Mouse (Mus musculus) c-Kit-negative CD71-positive TER-119-positive erythroid progenitor cells, embryonic 14.5 days (primary cell): Measurements from ENCODE around the gene Lrig2.

Experiments
- DNase-seq: peaks from one replicate; pipeline ENCODE4 v3.0.0-alpha.2; 2013; ENCODE audit warnings: low read depth, low spot score

Gene Lrig2

GRCm38 (mm10) chr3:104511538-104512423, at the start of gene Lrig2:
Gene Lrig2, minus strand, starts transcription at chr3:104511918.
- DNase-seq, result peak; percentile 98

GRCm38 (mm10) chr3:104556624-104557023, 44.9 kb upstream of the Lrig2 start:
- DNase-seq, result no peak

GRCm38 (mm10) chr3:104550594-104550993, 38.9 kb upstream of the Lrig2 start:
- DNase-seq, result no peak

GRCm38 (mm10) chr3:104548367-104549087, 36.8 kb upstream of the Lrig2 start:
- DNase-seq, result no peak

- no peak for DNase-seq
Measured at GRCm38 (mm10) chr3:104543825-104544224, 32.1 kb upstream of the Lrig2 start.

GRCm38 (mm10) chr3:104542065-104542429, 30.3 kb upstream of the Lrig2 start:
- no peak for DNase-seq

- DNase-seq, result peak; percentile 13
Measured at GRCm38 (mm10) chr3:104541139-104542064, 29.7 kb upstream of the Lrig2 start.

- DNase-seq, result no peak
Measured at GRCm38 (mm10) chr3:104540480-104541138, 28.9 kb upstream of the Lrig2 start.

GRCm38 (mm10) chr3:104533223-104533622, 21.5 kb upstream of the Lrig2 start:
- DNase-seq, result no peak

GRCm38 (mm10) chr3:104526115-104526882, 14.6 kb upstream of the Lrig2 start:
- no peak for DNase-seq

- no peak for DNase-seq
Measured at GRCm38 (mm10) chr3:104525516-104525915, 13.8 kb upstream of the Lrig2 start.

GRCm38 (mm10) chr3:104525029-104525428, 13.3 kb upstream of the Lrig2 start:
- no peak for DNase-seq

GRCm38 (mm10) chr3:104523333-104523871, 11.7 kb upstream of the Lrig2 start:
- no peak for DNase-seq

GRCm38 (mm10) chr3:104521341-104521924, 9.7 kb upstream of the Lrig2 start:
- DNase-seq, result no peak

GRCm38 (mm10) chr3:104520471-104520870, 8.8 kb upstream of the Lrig2 start:
- no peak for DNase-seq

GRCm38 (mm10) chr3:104518931-104519330, 7.2 kb upstream of the Lrig2 start:
- no peak for DNase-seq

- DNase-seq, result no peak
Measured at GRCm38 (mm10) chr3:104518411-104518810, 6.7 kb upstream of the Lrig2 start.

- DNase-seq, result no peak
Measured at GRCm38 (mm10) chr3:104517161-104517560, 5.4 kb upstream of the Lrig2 start.

- no peak for DNase-seq
Measured at GRCm38 (mm10) chr3:104514510-104514909, 2.8 kb upstream of the Lrig2 start.

GRCm38 (mm10) chr3:104512424-104512748, 668 bp upstream of the Lrig2 start:
- DNase-seq, result no peak
